Mouse (Mus musculus): ENCODE measurements around the gene Cyp1a2. TPM values are rescaled to one million over a fixed set of nuclear protein-coding genes. Genes with fewer than 3 reads are reported as not detected.

The Cyp1a2 gene
- polyA plus RNA-seq, 1 experiment from 2014 or later, result not detected

DNA sequence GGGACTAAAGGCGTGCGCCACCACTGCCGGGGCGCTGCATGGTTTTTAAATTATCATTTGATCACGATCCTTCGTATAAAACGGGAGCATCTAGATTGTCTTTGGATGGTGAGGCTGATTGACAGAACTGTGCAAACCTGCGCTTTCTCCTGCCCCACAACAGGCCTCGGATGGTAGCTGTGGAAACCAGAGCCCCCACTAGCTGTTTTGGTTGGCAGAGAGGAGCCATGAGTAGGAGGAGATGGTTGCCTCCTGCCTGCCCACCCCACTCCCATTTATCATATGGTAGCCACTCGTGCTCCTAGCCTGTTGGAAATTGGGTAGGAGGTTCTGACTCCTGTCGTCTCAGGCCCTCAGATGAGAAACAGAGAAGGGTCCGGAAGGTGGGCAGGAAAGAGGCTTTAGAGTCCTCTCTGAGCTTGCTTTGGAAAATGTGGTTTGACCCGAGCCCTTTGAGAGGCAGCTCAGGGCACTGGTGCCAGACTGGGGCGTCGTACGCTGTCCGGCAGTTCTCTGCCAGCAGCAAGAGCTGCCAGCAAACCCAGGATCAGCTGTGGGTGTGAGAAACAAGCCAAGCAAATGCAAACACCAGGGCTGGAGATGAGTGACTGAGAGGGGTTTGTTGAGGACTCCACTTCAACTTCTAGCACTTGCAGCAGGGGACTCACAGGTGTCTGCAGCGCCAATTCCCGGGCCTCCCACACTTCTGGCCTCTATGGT is 26.7 kb downstream of the Cyp1a2 start:
- WGBS, result 74% methylated on average over 19 of the region's 19 CpGs
- Histone ChIP-seq H3K36me3 (no peaks in the 10 kb centered on the region), H3K9ac (no peak overlapping the region), H3K27me3 (replicated peaks) (peaks cover 32% of the 10 kb centered on the region), H3K4me2 (no peak overlapping the region), H3K4me1 (peaks cover 4% of the 10 kb centered on the region), H3K9me3 (no peaks in the 10 kb centered on the region), H3K27ac (replicated peaks) (no peak overlapping the region), H3K4me3 (no peak overlapping the region)
- ATAC-seq (ENCODE audit: extremely low read depth, insufficient number of reproducible peaks, low FRiP score, low TSS enrichment), result no peak

GRCm38 (mm10) chr9:57655749-57656148 is 27.8 kb downstream of the Cyp1a2 start:
- H3K27me3 ChIP-seq (replicated peaks), result peaks cover 32% of the 10 kb centered on the region
- 3% methylated on average over 11 of the region's 11 CpGs for WGBS
- peak overlapping the region; percentile 77 for H3K9ac ChIP-seq
- no peaks in the 10 kb centered on the region for H3K36me3 ChIP-seq
- no peaks in the 10 kb centered on the region for H3K9me3 ChIP-seq
- no peak overlapping the region for H3K27ac ChIP-seq (replicated peaks)
- peak; percentile 81; the same call in 1 of the 2 replicates for ATAC-seq (ENCODE audit: extremely low read depth, insufficient number of reproducible peaks, low FRiP score, low TSS enrichment)
- peaks cover 8% of the 10 kb centered on the region for H3K4me1 ChIP-seq
- peak overlapping the region; percentile 30 for H3K4me3 ChIP-seq
- peak overlapping the region; percentile 66 for H3K4me2 ChIP-seq

DNA sequence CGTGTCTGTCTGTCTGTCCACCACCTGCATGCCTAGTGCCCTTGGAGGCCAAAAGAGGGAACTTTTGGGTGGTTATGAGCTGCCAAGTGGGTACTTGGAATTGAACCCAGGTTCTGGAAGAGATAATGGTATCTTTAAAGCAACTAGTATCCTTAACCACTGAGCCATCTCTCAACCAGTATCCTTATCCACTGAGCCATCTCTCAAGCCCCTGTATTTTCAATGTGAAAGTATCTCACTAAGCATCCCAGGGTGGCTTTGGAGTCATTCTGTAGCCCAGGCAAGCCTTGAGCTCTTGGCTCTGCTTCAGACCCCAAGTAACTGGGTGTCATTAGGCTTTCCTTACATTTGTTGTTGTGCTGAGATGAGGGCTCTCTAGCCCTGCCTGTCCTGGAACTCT is 28.5 kb downstream of the Cyp1a2 start:
- Histone ChIP-seq H3K4me2 (no peak overlapping the region), H3K36me3 (no peaks in the 10 kb centered on the region), H3K9me3 (no peaks in the 10 kb centered on the region), H3K9ac (no peak overlapping the region), H3K4me1 (peaks cover 10% of the 10 kb centered on the region), H3K27ac (replicated peaks) (no peak overlapping the region), H3K4me3 (no peak overlapping the region), H3K27me3 (replicated peaks) (peaks cover 32% of the 10 kb centered on the region)
- 91% methylated on average over 1 of the region's 1 CpGs for WGBS
- no peak for ATAC-seq (ENCODE audit: extremely low read depth, insufficient number of reproducible peaks, low FRiP score, low TSS enrichment)

- Histone ChIP-seq H3K27me3 (replicated peaks) (peaks cover 32% of the 10 kb centered on the region), H3K9ac (peak within 1 kb of the TSS; percentile 37; the same call in 1 of the 2 replicates), H3K27ac (replicated peaks) (no peak within 1 kb of the TSS), H3K4me1 (peaks cover 10% of the 10 kb centered on the region), H3K36me3 (no peaks in the 10 kb centered on the region), H3K4me2 (no peak within 1 kb of the TSS), H3K4me3 (no peak within 1 kb of the TSS), H3K9me3 (no peaks in the 10 kb centered on the region)
- ATAC-seq (ENCODE audit: extremely low read depth, insufficient number of reproducible peaks, low FRiP score, low TSS enrichment), result no peak
- WGBS, result 59% methylated on average over 5 of the region's 5 CpGs
These were observed 30.2 kb downstream of the Cyp1a2 start, which contains the start of gene Csk for GRCm38 (mm10) chr9:57653283-57653682. Csk (minus strand) TSS chr9:57653631.

DNA sequence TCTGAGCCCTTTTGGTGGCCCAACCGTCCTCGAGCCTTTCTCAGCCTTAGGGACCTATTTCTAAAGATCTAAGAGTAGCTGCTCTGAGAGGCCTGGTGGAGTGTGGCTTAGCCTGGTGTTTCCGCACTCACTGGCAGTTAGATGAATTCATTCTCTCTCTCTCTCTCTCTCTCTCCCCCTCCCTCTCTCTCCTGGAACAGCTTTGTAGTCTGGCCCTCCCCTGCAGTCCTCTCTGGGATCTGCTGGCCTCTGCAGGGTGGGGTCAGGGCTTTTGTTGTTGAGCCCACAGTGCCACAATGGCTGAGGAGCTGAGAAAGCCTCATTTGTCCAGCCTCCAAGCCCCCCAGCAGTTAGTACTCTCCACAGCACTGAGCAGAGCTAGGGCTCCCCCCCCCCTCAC is 30.6 kb downstream of the Cyp1a2 start:
- ATAC-seq (ENCODE audit: extremely low read depth, insufficient number of reproducible peaks, low FRiP score, low TSS enrichment), result no peak
- Histone ChIP-seq H3K27ac (replicated peaks) (no peak overlapping the region), H3K27me3 (replicated peaks) (peaks cover 32% of the 10 kb centered on the region), H3K4me1 (peaks cover 10% of the 10 kb centered on the region), H3K4me2 (no peak overlapping the region), H3K9me3 (no peaks in the 10 kb centered on the region), H3K9ac (peak overlapping the region; percentile 37; the same call in 1 of the 2 replicates), H3K36me3 (no peaks in the 10 kb centered on the region), H3K4me3 (no peak overlapping the region)
- WGBS, result 57% methylated on average over 3 of the region's 3 CpGs

- WGBS, result 77% methylated on average over 9 of the region's 9 CpGs
- ATAC-seq (ENCODE audit: extremely low read depth, insufficient number of reproducible peaks, low FRiP score, low TSS enrichment), result no peak
- no peaks in the 10 kb centered on the region for H3K36me3 ChIP-seq
- H3K27me3 ChIP-seq (replicated peaks), result peaks cover 32% of the 10 kb centered on the region
- H3K4me2 ChIP-seq, result no peak overlapping the region
- no peak overlapping the region for H3K4me3 ChIP-seq
- H3K9me3 ChIP-seq, result no peaks in the 10 kb centered on the region
- H3K27ac ChIP-seq (replicated peaks), result no peak overlapping the region
- H3K9ac ChIP-seq, result no peak overlapping the region
- peaks cover 10% of the 10 kb centered on the region for H3K4me1 ChIP-seq
These were observed 31.2 kb downstream of the Cyp1a2 start for GRCm38 (mm10) chr9:57652351-57652750.

GRCm38 (mm10) chr9:57650786-57651311 is 32.7 kb downstream of the Cyp1a2 start:
- ATAC-seq (ENCODE audit: extremely low read depth, insufficient number of reproducible peaks, low FRiP score, low TSS enrichment), result no peak
- H3K36me3 ChIP-seq, result no peaks in the 10 kb centered on the region
- H3K4me1 ChIP-seq, result peaks cover 8% of the 10 kb centered on the region
- peaks cover 32% of the 10 kb centered on the region for H3K27me3 ChIP-seq (replicated peaks)
- 24% methylated on average over 6 of the region's 6 CpGs for WGBS
- no peak overlapping the region for H3K4me2 ChIP-seq
- no peak overlapping the region for H3K4me3 ChIP-seq
- 0 out of 2 replicates have a peak overlapping the region, but pooled peaks have one; percentile 33 for H3K9ac ChIP-seq
- no peaks in the 10 kb centered on the region for H3K9me3 ChIP-seq
- no peak overlapping the region for H3K27ac ChIP-seq (replicated peaks)

- WGBS, result 78% methylated on average over 6 of the region's 6 CpGs
These were observed 33.2 kb downstream of the Cyp1a2 start for GRCm38 (mm10) chr9:57650130-57650785.

GRCm38 (mm10) chr9:57647286-57648108 is 36.0 kb downstream of the Cyp1a2 start:
- H3K27me3 ChIP-seq (replicated peaks), result peaks cover 4% of the 10 kb centered on the region; the same call in 1 of the 2 replicates
- H3K36me3 ChIP-seq, result 0 out of 2 replicates have a peak, but pooled peaks cover 4% of the 10 kb centered on the region
- no peak overlapping the region for H3K27ac ChIP-seq (replicated peaks)
- ATAC-seq (ENCODE audit: extremely low read depth, insufficient number of reproducible peaks, low FRiP score, low TSS enrichment), result no peak
- H3K9ac ChIP-seq, result no peak overlapping the region
- no peak overlapping the region for H3K4me2 ChIP-seq
- H3K4me3 ChIP-seq, result no peak overlapping the region
- peaks cover 31% of the 10 kb centered on the region for H3K4me1 ChIP-seq
- WGBS, result 56% methylated on average over 4 of the region's 4 CpGs
- no peaks in the 10 kb centered on the region for H3K9me3 ChIP-seq

More at GRCm38 (mm10) chr9:57650130-57650785, 33.2 kb downstream of the Cyp1a2 start:
- Histone ChIP-seq H3K9ac (0 out of 2 replicates have a peak overlapping the region, but pooled peaks have one; percentile 33), H3K9me3 (no peaks in the 10 kb centered on the region), H3K4me3 (no peak overlapping the region), H3K4me1 (peaks cover 10% of the 10 kb centered on the region; the same call in 1 of the 2 replicates), H3K4me2 (no peak overlapping the region), H3K27ac (replicated peaks) (no peak overlapping the region), H3K27me3 (replicated peaks) (peaks cover 31% of the 10 kb centered on the region), H3K36me3 (no peaks in the 10 kb centered on the region)
- ATAC-seq (ENCODE audit: extremely low read depth, insufficient number of reproducible peaks, low FRiP score, low TSS enrichment), result no peak

- Histone ChIP-seq H3K4me3 (no peak overlapping the region), H3K9me3 (no peaks in the 10 kb centered on the region), H3K4me1 (peaks cover 40% of the 10 kb centered on the region), H3K9ac (no peak overlapping the region), H3K27me3 (replicated peaks) (no peaks in the 10 kb centered on the region), H3K4me2 (no peak overlapping the region), H3K27ac (replicated peaks) (no peak overlapping the region), H3K36me3 (peaks cover 11% of the 10 kb centered on the region)
- ATAC-seq (ENCODE audit: extremely low read depth, insufficient number of reproducible peaks, low FRiP score, low TSS enrichment), result no peak
- WGBS, result 70% methylated on average over 12 of the region's 12 CpGs
These were observed 36.9 kb downstream of the Cyp1a2 start for GRCm38 (mm10) chr9:57646551-57647103.

Measured in heart, embryonic 13.5 days (tissue).